Mouse (Mus musculus) embryonic facial prominence, embryonic 11.5 days (tissue): ENCODE data around the gene Ppp2r1b. TPM values are rescaled to one million over a fixed set of nuclear protein-coding genes. Genes with fewer than 3 reads are reported as not detected.

Source experiments
- ATAC-seq: fragments of 200-750 bp; cut with Nextera tagmentation; replicated peaks from 2 replicates; pipeline ENCODE4 v1.8.0; 2017; ENCODE audit warnings: low read depth; ENCODE audit not compliant: insufficient number of reproducible peaks, low FRiP score, low TSS enrichment
- DNase-seq: peaks from one replicate; pipeline ENCODE4 v3.0.0-alpha.2; 2015; ENCODE audit warnings: low spot score
- H3K27ac ChIP-seq: fragments of 300-500 bp; sonication (generic); replicated peaks from 2 replicates; pipeline ENCODE4 v1.5.1; 2014; ENCODE audit warnings: mild to moderate bottlenecking, low read depth, low read length, control low read depth
- H3K27me3 ChIP-seq: fragments of 300-500 bp; sonication (generic); 2 replicates; pipeline ENCODE4 v1.6.1; 2014; ENCODE audit warnings: mild to moderate bottlenecking, low read length, moderate library complexity, mixed read lengths; ENCODE audit not compliant: control insufficient read depth, insufficient read depth
- H3K36me3 ChIP-seq: fragments of 300-500 bp; sonication (generic); replicated peaks from 2 replicates; pipeline ENCODE4 v1.6.1; 2014; ENCODE audit warnings: low read depth, mild to moderate bottlenecking, low read length, moderate library complexity, mixed read lengths; ENCODE audit not compliant: control insufficient read depth, insufficient read depth
- H3K4me1 ChIP-seq: fragments of 300-500 bp; sonication (generic); 2 replicates; pipeline ENCODE4 v1.6.1; 2014; ENCODE audit warnings: low read length, mixed read lengths; ENCODE audit not compliant: control insufficient read depth, insufficient read depth
- H3K4me2 ChIP-seq: fragments of 300-500 bp; sonication (generic); 2 replicates; pipeline ENCODE4 v1.6.1; 2014; ENCODE audit warnings: low read depth, mild to moderate bottlenecking, control low read depth, low read length, moderate library complexity
- H3K4me3 ChIP-seq: fragments of 300-500 bp; sonication (generic); 2 replicates; pipeline ENCODE4 v1.5.1; 2014; ENCODE audit warnings: low read depth, low read length, control low read depth
- H3K9ac ChIP-seq: fragments of 300-500 bp; sonication (generic); replicated peaks from 2 replicates; pipeline ENCODE4 v1.6.1; 2014; ENCODE audit warnings: mild to moderate bottlenecking, control low read depth, low read length
- H3K9me3 ChIP-seq: fragments of 300-500 bp; sonication (generic); replicated peaks from 2 replicates; pipeline ENCODE4 v1.6.1; 2016; ENCODE audit warnings: mild to moderate bottlenecking, low read length, inconsistent platforms, mixed read lengths; ENCODE audit not compliant: control insufficient read depth
- WGBS: fragments of 180-500 bp; shearing (Covaris S2); extraction: QIAGEN DNeasy Blood & Tissue Kit; methylation state at CpG from one replicate; pipeline ENCODE4 v1.1.7; 2014; 5-methylcytosine and 5-hydroxymethylcytosine counted together
- polyA plus RNA-seq: library from polyadenylated mRNA; unstranded; fragments of >200 nt; fragmentation: Nextera tagmentation; extraction: Ambion mirVana; gene quantifications from 2 replicates; pipeline ENCODE4 v1.2.1, GENCODE M21; 2014

Gene Ppp2r1b
- polyA plus RNA-seq, 1 experiment from 2014 or later, result 136 TPM

DNA sequence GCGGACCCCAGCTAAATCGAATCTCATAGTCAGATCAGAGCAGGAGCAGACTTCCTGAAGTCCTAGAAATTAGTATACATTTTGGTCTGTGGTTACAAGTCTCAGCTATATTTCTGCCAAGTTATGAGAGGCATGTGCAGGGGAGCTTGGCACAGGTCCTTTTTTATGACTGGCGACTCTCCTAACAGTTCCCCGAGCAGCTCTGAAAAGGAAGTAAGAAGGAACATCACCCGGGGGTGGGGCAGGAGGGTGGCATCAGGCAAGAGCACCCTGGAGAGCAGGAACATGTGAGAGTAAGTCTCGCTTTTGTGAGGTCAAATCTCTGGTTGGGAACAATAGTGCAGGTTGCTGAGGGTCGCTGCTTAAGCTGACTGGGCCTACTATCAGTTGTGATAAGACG, 5.6 kb downstream of the Ppp2r1b start:
- Histone ChIP-seq H3K4me1 (no peaks in the 10 kb centered on the region; the same call in 1 of the 2 replicates), H3K4me2 (no peak overlapping the region), H3K36me3 (no peaks in the 10 kb centered on the region), H3K9me3 (no peaks in the 10 kb centered on the region), H3K27ac (no peak overlapping the region), H3K4me3 (no peak overlapping the region), H3K9ac (0 out of 2 replicates have a peak overlapping the region, but pooled peaks have one; percentile 37), H3K27me3 (no peaks in the 10 kb centered on the region)
- ATAC-seq (no peak), DNase-seq (no peak)
- 59% methylated on average over 8 of the region's 8 CpGs for WGBS

- H3K27me3 ChIP-seq, result no peaks in the 10 kb centered on the region
- H3K9me3 ChIP-seq, result no peaks in the 10 kb centered on the region
- WGBS, result 78% methylated on average over 17 of the region's 17 CpGs
- H3K27ac ChIP-seq, result no peak overlapping the region
- no peak for DNase-seq
- no peak overlapping the region for H3K9ac ChIP-seq
- H3K4me3 ChIP-seq, result no peak overlapping the region
- H3K4me1 ChIP-seq, result no peaks in the 10 kb centered on the region; the same call in 1 of the 2 replicates
- no peak overlapping the region for H3K4me2 ChIP-seq
- H3K36me3 ChIP-seq, result no peaks in the 10 kb centered on the region
- no peak for ATAC-seq
Measured at GRCm38 (mm10) chr9:50852634-50853349, 7.7 kb downstream of the Ppp2r1b start.

DNA sequence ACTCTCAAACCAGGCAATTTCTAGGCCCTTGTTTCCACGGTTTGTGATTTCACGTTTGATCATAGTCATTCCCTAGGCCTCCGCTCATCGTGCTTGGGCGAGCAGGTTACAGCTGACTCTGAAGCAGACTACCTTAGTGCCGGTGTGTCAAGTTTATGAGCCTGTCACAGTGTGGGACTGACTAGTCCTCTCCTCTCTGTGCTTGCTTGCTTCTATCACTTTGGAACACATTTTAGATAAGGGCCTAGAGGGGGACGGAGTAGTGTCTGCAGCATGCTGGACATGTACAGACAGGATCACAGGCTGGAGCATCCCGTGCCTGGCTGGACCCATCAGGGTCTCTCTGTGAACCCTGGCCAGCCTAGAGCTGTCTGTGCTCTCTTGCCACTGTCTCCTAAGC, 9.3 kb downstream of the Ppp2r1b start:
- Histone ChIP-seq H3K27ac (no peak overlapping the region), H3K4me1 (no peaks in the 10 kb centered on the region; the same call in 1 of the 2 replicates)
- ATAC-seq, result no peak

DNA sequence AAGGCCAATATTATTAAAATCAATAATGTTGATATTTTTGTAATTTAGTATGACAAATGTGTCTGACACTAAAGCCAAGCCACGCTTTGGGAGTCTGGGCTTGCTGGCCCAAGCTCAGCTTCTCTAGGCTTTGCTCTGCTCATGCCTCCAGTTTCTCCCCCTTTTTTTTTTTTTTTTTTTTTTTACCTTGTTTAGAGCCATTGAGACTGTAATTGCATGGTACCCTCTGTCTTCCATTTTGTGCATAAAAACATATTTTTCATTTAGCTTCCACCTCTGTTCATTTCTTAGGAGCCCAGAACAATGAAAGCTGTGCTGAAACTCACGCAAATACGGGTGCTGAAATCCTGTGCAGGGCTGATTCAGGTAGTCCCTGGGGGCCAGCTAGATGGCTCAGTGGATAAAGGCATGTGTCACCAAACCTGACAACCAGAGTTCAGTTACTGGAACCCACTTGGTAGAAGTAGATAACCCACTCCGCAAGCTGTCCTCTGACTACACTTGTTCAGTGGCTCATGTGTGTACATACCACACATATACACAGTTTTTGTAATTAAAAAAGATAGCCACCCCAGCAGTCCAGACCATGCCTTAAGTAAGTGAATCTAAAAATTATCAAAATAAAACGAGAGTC, 10.1 kb downstream of the Ppp2r1b start:
- 90% methylated on average over 5 of the region's 5 CpGs for WGBS
- Histone ChIP-seq H3K4me3 (no peak overlapping the region), H3K9me3 (no peaks in the 10 kb centered on the region), H3K9ac (no peak overlapping the region), H3K27me3 (no peaks in the 10 kb centered on the region), H3K27ac (no peak overlapping the region), H3K36me3 (peaks cover 1% of the 10 kb centered on the region; the same call in 1 of the 2 replicates), H3K4me2 (no peak overlapping the region), H3K4me1 (no peaks in the 10 kb centered on the region; the same call in 1 of the 2 replicates)
- ATAC-seq, result no peak
- DNase-seq, result no peak

More for the DNA sequence above, 9.3 kb downstream of the Ppp2r1b start:
- DNase-seq, result no peak
- no peak overlapping the region for H3K4me3 ChIP-seq
- H3K27me3 ChIP-seq, result no peaks in the 10 kb centered on the region
- 72% methylated on average over 8 of the region's 8 CpGs for WGBS
- H3K9me3 ChIP-seq, result no peaks in the 10 kb centered on the region
- no peaks in the 10 kb centered on the region; the same call in 1 of the 2 replicates for H3K36me3 ChIP-seq
- no peak overlapping the region for H3K4me2 ChIP-seq
- H3K9ac ChIP-seq, result no peak overlapping the region; the same call in 1 of the 2 replicates

DNA sequence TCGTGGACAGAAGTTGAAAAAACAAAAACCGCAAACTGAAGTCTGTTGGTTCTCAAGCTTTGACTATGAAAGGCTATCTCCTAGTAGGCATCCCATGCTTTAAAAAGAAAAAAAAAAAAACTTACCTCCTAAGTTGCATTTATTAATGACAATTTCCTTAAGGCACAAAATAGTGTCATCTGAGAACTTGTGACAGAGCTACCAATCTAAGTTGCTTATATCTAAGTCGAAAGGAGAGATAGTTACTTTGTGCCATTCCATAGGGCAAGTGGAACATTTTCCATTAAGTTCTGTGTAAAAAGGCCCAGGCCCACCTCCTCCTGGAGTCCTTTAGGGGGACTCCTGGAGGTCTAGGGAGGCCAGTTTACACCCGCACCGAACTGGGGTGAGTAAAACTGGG, 10.7 kb downstream of the Ppp2r1b start:
- Histone ChIP-seq H3K36me3 (peaks cover 2% of the 10 kb centered on the region; the same call in 1 of the 2 replicates), H3K4me3 (no peak overlapping the region), H3K27me3 (no peaks in the 10 kb centered on the region), H3K4me1 (no peaks in the 10 kb centered on the region; the same call in 1 of the 2 replicates), H3K27ac (no peak overlapping the region), H3K9ac (no peak overlapping the region), H3K4me2 (no peak overlapping the region), H3K9me3 (no peaks in the 10 kb centered on the region)
- 67% methylated on average over 5 of the region's 5 CpGs for WGBS
- DNase-seq, result no peak
- no peak for ATAC-seq

DNA sequence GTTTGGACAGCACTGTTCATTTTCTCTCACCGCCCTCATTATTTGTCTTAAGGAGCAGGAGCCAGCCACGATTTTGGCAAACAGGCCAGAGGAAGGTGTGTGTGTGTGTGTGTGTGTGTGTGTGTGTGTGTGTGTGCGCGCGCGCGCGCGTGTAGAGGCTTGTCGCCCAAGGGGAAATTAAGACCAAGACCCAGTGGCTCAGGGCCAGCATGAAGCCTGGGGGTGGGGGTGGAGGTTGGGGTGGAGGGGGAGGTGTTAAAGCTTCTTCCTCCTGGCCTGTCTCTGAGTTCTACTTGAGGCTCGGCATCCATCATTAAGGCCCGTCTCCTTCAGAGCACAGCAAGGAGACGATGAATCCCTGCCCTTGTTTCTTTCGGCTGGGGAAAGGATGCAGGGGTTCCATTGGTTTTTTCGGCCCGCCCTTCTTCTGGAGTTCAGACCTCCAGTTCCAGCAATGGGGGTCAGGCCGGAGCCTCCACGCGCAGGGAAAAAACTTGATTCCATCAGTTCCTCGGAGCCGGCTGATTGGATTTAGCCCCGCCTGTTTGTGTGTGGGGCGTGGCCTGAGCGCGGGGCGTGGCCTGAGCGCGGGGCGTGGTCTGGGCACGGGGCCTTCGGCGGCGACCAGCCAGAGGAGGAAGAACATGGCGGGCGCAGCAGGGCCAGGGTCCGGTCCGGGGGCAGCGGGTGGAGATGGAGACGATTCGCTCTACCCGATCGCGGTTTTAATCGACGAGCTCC, 11.4 kb downstream of the Ppp2r1b start:
- peak; percentile 81 for ATAC-seq

GRCm38 (mm10) chr9:50857082-50857641, 12.1 kb downstream of the Ppp2r1b start:
- Histone ChIP-seq H3K9me3 (no peaks in the 10 kb centered on the region), H3K36me3 (peaks cover 8% of the 10 kb centered on the region; the same call in 1 of the 2 replicates), H3K27me3 (no peaks in the 10 kb centered on the region), H3K4me2 (peak overlapping the region; percentile 67), H3K4me1 (no peaks in the 10 kb centered on the region; the same call in 1 of the 2 replicates), H3K27ac (peak overlapping the region; percentile 60; the same call in 1 of the 2 replicates), H3K4me3 (peak overlapping the region; percentile 94), H3K9ac (peak overlapping the region; percentile 85)
- ATAC-seq (peak; percentile 68), DNase-seq (peak; percentile 39)
- 0% methylated on average over 32 of the region's 46 CpGs for WGBS

More for the DNA sequence above, 11.4 kb downstream of the Ppp2r1b start:
- under 1% methylated on average over 45 of the region's 45 CpGs for WGBS
- Histone ChIP-seq H3K27ac (peak overlapping the region; percentile 60), H3K4me1 (no peaks in the 10 kb centered on the region; the same call in 1 of the 2 replicates), H3K9ac (peak overlapping the region; percentile 85), H3K36me3 (peaks cover 4% of the 10 kb centered on the region; the same call in 1 of the 2 replicates), H3K27me3 (no peaks in the 10 kb centered on the region), H3K4me2 (peak overlapping the region; percentile 67), H3K9me3 (no peaks in the 10 kb centered on the region), H3K4me3 (peak overlapping the region; percentile 94)
- DNase-seq, result peak; percentile 93
